Mouse (Mus musculus) telencephalon, adult 2 months (tissue): ENCODE measurements around the gene Gsg1.

Source experiments
- DNase-seq: peaks from one replicate; pipeline ENCODE4 v3.0.0-alpha.2; 2011; ENCODE audit warnings: low read depth, low spot score

Gene Gsg1

DNA sequence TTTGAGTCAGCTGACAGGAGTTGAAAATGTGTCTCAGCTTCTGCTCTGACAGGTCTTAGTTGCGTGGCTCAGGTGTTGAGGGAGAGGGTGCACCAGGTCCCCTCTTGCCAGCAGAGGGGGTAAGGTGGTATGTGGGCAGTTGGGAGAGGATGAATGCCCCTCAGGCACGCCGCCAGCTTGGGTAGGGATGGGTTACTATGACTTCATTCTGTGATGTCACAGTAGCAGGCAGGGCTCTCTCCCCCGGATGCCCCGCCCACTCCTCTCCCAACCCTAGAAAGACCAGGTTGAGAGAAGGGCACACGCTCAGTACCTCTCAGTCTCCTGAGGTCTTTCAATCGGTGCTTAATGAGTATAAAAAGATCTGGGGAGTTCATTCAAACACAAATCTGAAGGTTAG, at the start of gene Gsg1:
Gene Gsg1, minus strand, starts transcription at position 199 of the 400 bp plus-strand sequence.
- DNase-seq, result no peak

- DNase-seq, result no peak
Measured at GRCm38 (mm10) chr6:135302421-135303125, 48.4 kb upstream of the Gsg1 start.

DNA sequence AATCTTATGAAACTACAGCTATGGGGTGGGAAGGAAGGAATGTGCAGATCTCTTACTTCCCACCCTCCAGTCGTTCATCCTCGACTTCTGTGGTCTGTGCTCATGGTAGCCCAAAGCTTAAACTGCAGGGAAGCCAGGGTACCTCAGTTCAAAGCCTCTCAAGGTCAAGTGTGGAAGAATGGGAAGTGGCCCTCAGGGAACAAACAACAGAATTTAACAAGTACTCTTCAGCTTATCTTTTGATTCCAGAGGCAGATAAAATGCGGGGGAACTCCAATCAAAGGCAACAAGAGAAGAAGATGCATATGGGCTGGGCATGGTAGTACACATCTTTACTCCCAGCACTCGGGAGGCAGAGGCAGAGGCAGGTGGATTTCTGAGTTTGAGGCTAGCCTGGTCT, 46.3 kb upstream of the Gsg1 start:
- DNase-seq, result no peak

DNA sequence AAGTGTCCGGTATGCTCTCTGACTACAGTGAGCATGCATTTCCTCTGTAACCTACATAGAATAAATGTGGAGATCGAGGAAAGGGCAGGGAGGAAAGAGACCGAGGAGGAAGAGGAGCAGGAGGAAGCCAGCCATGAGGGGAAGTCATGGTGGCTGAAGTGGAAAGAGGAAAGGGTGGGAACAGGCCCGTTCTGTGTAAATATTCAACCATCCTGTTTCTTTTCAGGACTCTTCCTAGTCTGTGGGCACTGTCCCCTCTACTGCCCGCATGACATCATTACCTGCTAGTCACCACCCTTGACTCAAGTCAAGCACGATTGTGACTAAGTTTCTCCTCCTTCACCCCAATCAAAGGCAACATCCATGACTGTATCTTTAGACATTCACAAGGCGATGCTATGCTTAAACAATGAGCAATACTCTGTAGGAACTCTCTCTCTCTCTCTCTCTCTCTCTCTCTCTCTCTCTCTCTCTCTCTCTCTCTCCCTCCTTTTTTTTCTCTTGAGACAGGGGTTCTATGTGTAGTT, 44.9 kb upstream of the Gsg1 start:
- DNase-seq, result no peak

- no peak for DNase-seq
Measured at GRCm38 (mm10) chr6:135297570-135297969, 43.4 kb upstream of the Gsg1 start.

- no peak for DNase-seq
Measured at GRCm38 (mm10) chr6:135296267-135296666, 42.1 kb upstream of the Gsg1 start.

DNA sequence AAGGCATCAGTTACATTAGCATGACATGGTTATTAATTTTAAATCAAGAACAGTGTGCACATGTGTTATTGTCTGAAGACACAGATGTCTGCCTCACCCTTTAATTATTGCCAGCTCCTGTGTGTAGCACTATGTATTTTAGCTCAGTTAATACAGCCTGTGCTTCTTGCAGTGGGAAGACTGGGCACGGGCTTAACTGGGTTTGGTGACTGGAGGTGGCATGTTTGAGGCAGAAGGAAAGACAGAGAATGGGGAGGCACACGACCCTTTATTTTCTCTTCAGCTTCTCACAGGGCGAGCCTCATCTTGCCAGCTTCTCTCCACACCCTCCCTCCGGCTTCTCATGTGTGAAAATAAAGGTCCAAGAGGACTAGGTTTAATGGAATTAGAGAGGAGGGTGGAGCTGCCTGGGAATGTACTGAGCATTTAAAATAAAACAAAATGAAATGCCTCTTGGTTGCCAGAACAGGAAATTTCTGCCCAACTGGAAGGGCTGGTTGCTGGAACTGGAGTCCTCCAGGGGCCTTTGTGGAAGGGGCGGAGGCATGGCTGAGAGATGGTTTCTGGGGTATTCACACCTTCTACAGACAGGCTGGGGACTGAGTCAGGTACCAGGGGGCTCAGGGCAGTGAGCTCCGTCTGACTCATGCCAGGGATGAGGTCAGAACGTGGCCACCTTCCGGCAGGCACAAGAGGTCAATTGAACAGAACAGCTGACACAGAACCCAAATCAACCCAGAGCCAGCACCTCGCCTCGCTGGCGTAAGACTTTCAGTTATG, 41.1 kb upstream of the Gsg1 start:
- peak; percentile 43 for DNase-seq

- DNase-seq, result no peak
Measured at GRCm38 (mm10) chr6:135294150-135294549, 40.0 kb upstream of the Gsg1 start.

DNA sequence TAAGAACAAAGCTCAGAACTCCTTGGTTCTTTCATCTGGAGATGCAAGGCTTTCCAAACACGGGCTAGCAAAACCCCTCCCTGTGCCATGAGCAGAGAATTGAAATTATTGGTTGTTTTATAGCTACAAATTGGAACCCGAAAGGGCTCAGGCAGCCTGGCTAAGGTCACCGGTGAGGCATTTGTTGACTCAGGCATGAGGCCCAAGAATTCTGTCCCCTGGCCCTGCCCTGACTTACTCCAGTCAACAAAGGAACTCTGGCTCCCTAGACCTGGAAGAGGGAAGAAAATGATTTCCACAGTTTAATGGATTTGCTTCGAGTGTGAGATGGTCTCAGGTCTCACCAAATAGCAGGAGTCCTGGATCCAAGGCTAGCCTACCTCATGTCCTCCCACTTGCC, 38.2 kb upstream of the Gsg1 start:
- DNase-seq, result no peak

DNA sequence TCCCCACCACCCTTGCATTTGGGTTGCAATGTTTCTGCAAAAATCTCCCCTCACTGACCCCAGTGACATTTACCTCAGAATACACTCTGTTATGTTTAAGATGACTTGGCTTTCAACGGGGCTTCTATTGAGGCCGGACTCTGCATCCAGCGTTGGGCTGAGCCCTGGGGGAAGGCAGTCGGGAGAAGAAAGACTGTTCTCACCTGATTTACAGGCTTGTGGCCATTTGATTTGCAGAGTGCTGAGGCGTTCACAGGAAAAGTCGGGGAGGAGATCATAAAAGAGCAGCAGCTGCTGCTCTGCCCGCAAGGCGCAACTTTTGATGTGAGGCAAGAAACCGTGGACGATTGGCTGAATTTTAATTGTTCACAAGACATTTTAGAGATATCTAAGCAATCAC, 25.7 kb upstream of the Gsg1 start:
- DNase-seq, result no peak

- no peak for DNase-seq
Measured at GRCm38 (mm10) chr6:135279286-135279685, 25.1 kb upstream of the Gsg1 start.

DNA sequence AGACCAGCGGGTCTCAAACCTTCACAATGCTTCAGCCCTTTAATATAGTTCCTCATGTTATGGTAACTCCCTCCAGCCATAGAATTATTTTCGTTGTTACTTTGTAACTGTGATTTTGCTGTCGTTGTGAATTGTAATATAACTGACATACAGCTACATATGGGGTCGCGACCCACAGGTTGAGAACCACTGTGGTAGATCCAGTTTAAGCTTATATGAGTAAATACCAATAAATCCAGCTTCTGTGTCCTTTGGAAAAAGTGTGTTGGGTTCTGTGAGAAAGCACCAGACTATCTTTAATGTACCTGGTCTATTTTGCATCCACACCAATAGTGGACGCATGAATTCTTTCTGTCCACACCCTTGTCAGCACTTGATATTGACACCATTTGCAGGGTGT, 24.2 kb upstream of the Gsg1 start:
- no peak for DNase-seq

- DNase-seq, result no peak
Measured at GRCm38 (mm10) chr6:135276474-135277295, 22.5 kb upstream of the Gsg1 start.

DNA sequence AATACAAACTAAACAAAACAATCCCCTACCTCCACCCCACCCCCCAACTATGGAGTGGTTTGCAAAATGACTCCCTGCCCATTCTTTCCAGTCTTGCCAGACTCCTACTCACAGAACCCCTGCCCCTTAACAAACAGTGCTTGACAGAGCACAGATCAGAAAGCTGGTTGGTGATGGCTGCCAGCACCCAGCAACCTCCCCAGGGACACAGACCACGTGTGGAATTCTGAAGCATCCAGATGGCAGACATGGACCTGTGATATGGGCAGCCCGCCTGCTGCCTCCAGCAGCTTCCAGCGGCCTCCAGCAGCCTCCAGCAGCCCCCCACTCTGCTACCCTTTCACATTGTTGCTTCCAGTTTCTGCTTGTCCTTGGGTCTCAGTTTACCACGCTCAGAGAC, 21.1 kb upstream of the Gsg1 start:
- no peak for DNase-seq

- DNase-seq, result no peak
Measured at GRCm38 (mm10) chr6:135273066-135273465, 18.9 kb upstream of the Gsg1 start.

DNA sequence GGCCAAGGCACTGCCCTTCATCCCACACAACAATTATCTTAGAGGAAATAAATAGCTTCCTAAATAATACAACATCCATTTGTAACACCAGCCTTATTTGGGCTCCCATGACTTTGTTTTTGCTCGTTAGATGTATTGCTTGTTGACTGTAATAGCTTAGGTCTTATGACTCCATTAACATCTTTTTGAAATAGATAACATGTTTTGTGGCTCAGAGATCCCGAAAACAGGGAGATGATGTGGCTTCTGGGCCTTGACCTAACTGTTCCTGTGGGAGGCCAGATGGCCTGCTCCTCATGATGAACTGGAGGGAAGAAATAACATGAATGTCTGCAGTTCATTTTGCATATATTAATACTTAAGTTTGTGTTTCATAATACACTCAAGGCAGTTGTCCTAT, 17.6 kb upstream of the Gsg1 start:
- DNase-seq, result no peak

GRCm38 (mm10) chr6:135269626-135270025, 15.5 kb upstream of the Gsg1 start:
- DNase-seq, result no peak

- no peak for DNase-seq
Measured at GRCm38 (mm10) chr6:135268392-135268791, 14.2 kb upstream of the Gsg1 start.

DNA sequence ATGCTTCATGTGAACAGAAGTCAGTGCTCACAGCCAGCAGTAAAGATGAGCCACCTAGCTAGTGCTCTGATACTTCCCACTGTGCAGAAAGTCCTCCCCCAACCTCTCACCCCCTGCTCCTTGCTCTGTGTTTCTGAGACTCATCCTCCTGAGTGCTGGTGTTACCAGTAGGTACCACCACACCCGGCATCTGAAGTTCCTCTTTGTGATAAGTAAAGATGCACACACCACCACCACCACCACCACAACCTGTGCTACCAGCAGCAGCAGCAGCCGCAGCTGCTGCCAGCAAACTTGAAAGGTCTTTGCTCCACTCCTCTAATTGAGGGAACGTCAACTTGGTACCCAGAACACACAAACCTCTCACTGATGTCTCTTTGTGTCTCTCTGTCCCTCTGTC, 13.1 kb upstream of the Gsg1 start:
- no peak for DNase-seq

DNA sequence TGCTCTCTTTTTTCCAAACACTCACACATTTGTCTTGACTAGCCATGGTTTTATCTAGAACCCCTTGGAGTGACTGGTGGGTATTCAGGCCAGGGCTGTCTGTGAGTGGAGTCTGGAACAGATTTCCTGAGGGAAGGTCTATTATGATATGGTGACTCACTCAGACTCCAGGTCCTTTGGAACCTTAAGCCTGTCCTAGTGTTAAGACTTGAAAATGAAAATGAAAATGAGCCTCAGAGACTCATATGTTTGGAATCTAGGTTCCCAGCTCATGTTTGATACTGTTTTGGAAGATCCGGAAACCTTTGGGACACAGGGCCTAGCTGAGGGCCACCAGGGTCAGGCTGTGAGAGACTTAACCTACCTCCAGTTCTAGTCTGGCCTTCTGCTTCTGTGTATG, 11.9 kb upstream of the Gsg1 start:
- DNase-seq, result no peak

DNA sequence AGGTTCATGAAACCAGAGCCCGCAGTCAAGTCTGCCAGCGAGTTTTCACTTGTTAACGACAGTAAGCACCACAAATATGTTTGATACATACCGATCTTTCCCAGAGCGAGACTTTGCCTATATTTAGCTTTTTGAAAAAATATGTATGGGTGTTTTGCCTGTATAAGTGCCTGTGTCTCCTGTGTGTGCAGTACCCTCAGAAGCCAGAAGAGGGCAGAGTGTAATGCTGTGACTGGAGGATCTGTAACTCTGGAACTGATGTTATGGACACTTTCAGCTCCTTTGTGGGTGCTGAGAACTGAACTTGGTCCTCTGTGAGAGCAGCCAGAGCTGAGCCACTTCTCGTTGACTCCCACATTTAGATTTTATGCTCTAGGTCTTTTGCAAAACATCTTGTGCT, 10.0 kb upstream of the Gsg1 start:
- no peak for DNase-seq

DNA sequence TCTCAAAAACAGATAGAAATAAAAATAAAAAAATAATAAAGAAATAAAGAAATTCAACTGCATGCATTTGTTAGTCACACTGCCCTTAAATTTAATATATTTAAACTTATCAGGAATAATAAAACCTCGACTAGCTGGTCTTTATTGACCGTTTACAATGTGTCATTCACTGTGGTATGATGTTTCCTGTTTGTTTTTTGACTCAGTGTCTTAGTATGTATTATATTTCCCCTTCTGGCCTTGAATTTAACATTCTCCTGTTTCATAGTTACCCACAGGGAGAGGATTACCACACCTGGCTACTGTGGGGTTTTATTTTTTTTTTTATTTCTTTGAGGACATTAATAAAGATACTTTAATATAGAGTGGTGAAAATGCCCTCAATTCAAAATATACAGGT, 8.4 kb upstream of the Gsg1 start:
- no peak for DNase-seq
